Mouse (Mus musculus) embryonic facial prominence, embryonic 10.5 days (tissue): ENCODE measurements around the gene Tmem59. TPM values are rescaled to one million over a fixed set of nuclear protein-coding genes. Genes with fewer than 3 reads are reported as not detected.

Source experiments
- DNase-seq: peaks from one replicate; pipeline ENCODE4 v3.0.0-alpha.2; 2017; ENCODE audit warnings: low spot score
- H3K27ac ChIP-seq: fragments of 300-500 bp; sonication (generic); replicated peaks from 2 replicates; pipeline ENCODE4 v1.5.1; 2016; ENCODE audit warnings: mild to moderate bottlenecking
- H3K27me3 ChIP-seq: fragments of 300-500 bp; sonication (generic); replicated peaks from 2 replicates; pipeline ENCODE4 v1.6.1; 2016; ENCODE audit warnings: low read depth, mild to moderate bottlenecking; ENCODE audit not compliant: poor library complexity, severe bottlenecking
- H3K36me3 ChIP-seq: fragments of 300-500 bp; sonication (generic); replicated peaks from 2 replicates; pipeline ENCODE4 v1.6.1; 2016; ENCODE audit warnings: mild to moderate bottlenecking, moderate library complexity
- H3K4me1 ChIP-seq: fragments of 300-500 bp; sonication (generic); 2 replicates; pipeline ENCODE4 v1.6.1; 2016
- H3K4me3 ChIP-seq: fragments of 300-500 bp; sonication (generic); 2 replicates; pipeline ENCODE4 v1.5.1; 2016; ENCODE audit warnings: mild to moderate bottlenecking, moderate library complexity
- H3K9me3 ChIP-seq: fragments of 300-500 bp; sonication (generic); 2 replicates; pipeline ENCODE4 v1.6.1; 2016; ENCODE audit warnings: mild to moderate bottlenecking
- WGBS: fragments of 180-500 bp; shearing (Covaris S2); methylation state at CpG from one replicate; pipeline ENCODE4 v1.1.7; 2016; 5-methylcytosine and 5-hydroxymethylcytosine counted together
- polyA plus RNA-seq: library from polyadenylated mRNA; unstranded; fragments of >200 nt; fragmentation: Nextera tagmentation; extraction: Ambion mirVana; gene quantifications from 2 replicates; pipeline ENCODE4 v1.2.1, GENCODE M21; 2016

Tmem59 gene
- polyA plus RNA-seq, 1 experiment from 2014 or later: 266 TPM

- peaks cover 30% of the 10 kb centered on the region for H3K4me1 ChIP-seq
- no peaks in the 10 kb centered on the region for H3K9me3 ChIP-seq
- no peak overlapping the region for H3K4me3 ChIP-seq
- H3K27ac ChIP-seq: no peak overlapping the region
- H3K27me3 ChIP-seq: no peaks in the 10 kb centered on the region
- no peak for DNase-seq
- WGBS: 77% methylated on average over 2 of the region's 2 CpGs
- peaks cover 25% of the 10 kb centered on the region for H3K36me3 ChIP-seq
Observed at GRCm38 (mm10) chr4:107249471-107249870, 71.3 kb downstream of the Tmem59 start.

- DNase-seq: peak; percentile 28
- peaks cover 15% of the 10 kb centered on the region for H3K36me3 ChIP-seq
- no peaks in the 10 kb centered on the region for H3K9me3 ChIP-seq
- peaks cover 32% of the 10 kb centered on the region for H3K4me1 ChIP-seq
- H3K27me3 ChIP-seq: no peaks in the 10 kb centered on the region
- H3K4me3 ChIP-seq: no peak overlapping the region
- H3K27ac ChIP-seq: no peak overlapping the region
- 24% methylated on average over 4 of the region's 4 CpGs for WGBS
Observed at GRCm38 (mm10) chr4:107250494-107250893, 72.3 kb downstream of the Tmem59 start.

Other genes starting within 250 kb of the Tmem59 start
- 129 and 136 TPM in 2 replicates for gene Mrpl37, start 111.5 kb upstream of the Tmem59 start, polyA plus RNA-seq
- 8.1 and 10.4 TPM in 2 replicates for gene Cyb5rl, start 111.4 kb upstream of the Tmem59 start, polyA plus RNA-seq
- 0.21 and 0.22 TPM in 2 replicates for gene Cdcp2, start 81.5 kb upstream of the Tmem59 start, polyA plus RNA-seq
- 20.7 and 42.7 TPM in 2 replicates for gene Tceanc2, start 717 bp downstream of the Tmem59 start, polyA plus RNA-seq
- not detected in 2 replicates for gene Ldlrad1, start 30.8 kb downstream of the Tmem59 start, polyA plus RNA-seq
- gene Lrrc42, start 75.1 kb downstream of the Tmem59 start, polyA plus RNA-seq: 80.0 and 83.3 TPM in 2 replicates
- 22.2 and 24.6 TPM in 2 replicates for gene Hspb11, start 75.2 kb downstream of the Tmem59 start, polyA plus RNA-seq
- gene Dio1, start 128.8 kb downstream of the Tmem59 start, polyA plus RNA-seq: not detected in 2 replicates
- gene Yipf1, start 136.0 kb downstream of the Tmem59 start, polyA plus RNA-seq: 39.5 and 40.6 TPM in 2 replicates
- gene Ndc1, start 189.4 kb downstream of the Tmem59 start, polyA plus RNA-seq: 51.5 and 56.1 TPM in 2 replicates